Mouse (Mus musculus): Measurements from ENCODE around the gene Ifnl3. TPM values are rescaled to one million over a fixed set of nuclear protein-coding genes. Genes with fewer than 3 reads are reported as not detected.

Ifnl3 gene
- polyA plus RNA-seq, 1 experiment from 2014 or later = not detected

- peaks cover 12% of the 10 kb centered on the region; the same call in 1 of the 2 replicates for H3K36me3 ChIP-seq (ENCODE audit: control insufficient read depth, insufficient read depth, low read length)
- H3K27me3 ChIP-seq (replicated peaks; ENCODE audit: control insufficient read depth, insufficient read depth, low read length) = no peaks in the 10 kb centered on the region
- 81% methylated on average over 5 of the region's 5 CpGs for WGBS
- no peaks in the 10 kb centered on the region for H3K4me1 ChIP-seq (ENCODE audit: control insufficient read depth, insufficient read depth, low read depth, low read length)
- H3K4me2 ChIP-seq (ENCODE audit: low read length) = no peak overlapping the region
- no peaks in the 10 kb centered on the region for H3K9me3 ChIP-seq (ENCODE audit: control insufficient read depth, low read length)
- ATAC-seq = no peak
- no peak overlapping the region; the same call in 1 of the 2 replicates for H3K9ac ChIP-seq (ENCODE audit: low read depth, low read length)
- H3K4me3 ChIP-seq (ENCODE audit: low read length) = no peak overlapping the region
- no peak overlapping the region for H3K27ac ChIP-seq (ENCODE audit: low read depth, low read length)
Measured at GRCm38 (mm10) chr7:28557069-28557468, 34.4 kb downstream of the Ifnl3 start.

GRCm38 (mm10) chr7:28557708-28558107, 35.1 kb downstream of the Ifnl3 start:
- H3K4me3 ChIP-seq (ENCODE audit: low read length) = no peak overlapping the region
- ATAC-seq = no peak
- 79% methylated on average over 6 of the region's 6 CpGs for WGBS
- no peaks in the 10 kb centered on the region for H3K27me3 ChIP-seq (replicated peaks; ENCODE audit: control insufficient read depth, insufficient read depth, low read length)
- H3K36me3 ChIP-seq (ENCODE audit: control insufficient read depth, insufficient read depth, low read length) = peaks cover 12% of the 10 kb centered on the region; the same call in 1 of the 2 replicates
- H3K9me3 ChIP-seq (ENCODE audit: control insufficient read depth, low read length) = no peaks in the 10 kb centered on the region
- H3K4me2 ChIP-seq (ENCODE audit: low read length) = no peak overlapping the region
- no peak overlapping the region for H3K9ac ChIP-seq (ENCODE audit: low read depth, low read length)
- H3K4me1 ChIP-seq (ENCODE audit: control insufficient read depth, insufficient read depth, low read depth, low read length) = no peaks in the 10 kb centered on the region
- no peak overlapping the region for H3K27ac ChIP-seq (ENCODE audit: low read depth, low read length)

- Histone ChIP-seq H3K9me3 (ENCODE audit: control insufficient read depth, low read length) (no peaks in the 10 kb centered on the region), H3K36me3 (ENCODE audit: control insufficient read depth, insufficient read depth, low read length) (peaks cover 14% of the 10 kb centered on the region; the same call in 1 of the 2 replicates), H3K27ac (ENCODE audit: low read depth, low read length) (no peak overlapping the region), H3K4me1 (ENCODE audit: control insufficient read depth, insufficient read depth, low read depth, low read length) (no peaks in the 10 kb centered on the region), H3K4me2 (ENCODE audit: low read length) (no peak overlapping the region), H3K27me3 (replicated peaks; ENCODE audit: control insufficient read depth, insufficient read depth, low read length) (no peaks in the 10 kb centered on the region), H3K4me3 (ENCODE audit: low read length) (no peak overlapping the region), H3K9ac (ENCODE audit: low read depth, low read length) (no peak overlapping the region)
- ATAC-seq = 0 out of 2 replicates have a peak, but pooled peaks have one; percentile 17
- WGBS = 50% methylated on average over 4 of the region's 4 CpGs
Measured at GRCm38 (mm10) chr7:28558486-28558885, 35.9 kb downstream of the Ifnl3 start.

GRCm38 (mm10) chr7:28560856-28561255, 38.2 kb downstream of the Ifnl3 start:
- H3K9ac ChIP-seq (ENCODE audit: low read depth, low read length) = no peak overlapping the region
- H3K4me3 ChIP-seq (ENCODE audit: low read length) = no peak overlapping the region
- no peaks in the 10 kb centered on the region for H3K27me3 ChIP-seq (replicated peaks; ENCODE audit: control insufficient read depth, insufficient read depth, low read length)
- WGBS = 94% methylated on average over 10 of the region's 10 CpGs
- H3K9me3 ChIP-seq (ENCODE audit: control insufficient read depth, low read length) = no peaks in the 10 kb centered on the region
- ATAC-seq = no peak
- peaks cover 20% of the 10 kb centered on the region; the same call in 1 of the 2 replicates for H3K36me3 ChIP-seq (ENCODE audit: control insufficient read depth, insufficient read depth, low read length)
- no peak overlapping the region for H3K27ac ChIP-seq (ENCODE audit: low read depth, low read length)
- H3K4me1 ChIP-seq (ENCODE audit: control insufficient read depth, insufficient read depth, low read depth, low read length) = no peaks in the 10 kb centered on the region
- H3K4me2 ChIP-seq (ENCODE audit: low read length) = no peak overlapping the region

GRCm38 (mm10) chr7:28561967-28562366, 39.3 kb downstream of the Ifnl3 start:
- H3K27me3 ChIP-seq (replicated peaks; ENCODE audit: control insufficient read depth, insufficient read depth, low read length) = no peaks in the 10 kb centered on the region
- no peak overlapping the region for H3K4me2 ChIP-seq (ENCODE audit: low read length)
- H3K4me1 ChIP-seq (ENCODE audit: control insufficient read depth, insufficient read depth, low read depth, low read length) = no peaks in the 10 kb centered on the region
- no peak for ATAC-seq
- no peak overlapping the region for H3K4me3 ChIP-seq (ENCODE audit: low read length)
- peaks cover 20% of the 10 kb centered on the region; the same call in 1 of the 2 replicates for H3K36me3 ChIP-seq (ENCODE audit: control insufficient read depth, insufficient read depth, low read length)
- no peak overlapping the region for H3K27ac ChIP-seq (ENCODE audit: low read depth, low read length)
- H3K9me3 ChIP-seq (ENCODE audit: control insufficient read depth, low read length) = no peaks in the 10 kb centered on the region
- H3K9ac ChIP-seq (ENCODE audit: low read depth, low read length) = no peak overlapping the region
- 89% methylated on average over 11 of the region's 11 CpGs for WGBS

GRCm38 (mm10) chr7:28562371-28562770, 39.7 kb downstream of the Ifnl3 start:
- Histone ChIP-seq H3K27ac (ENCODE audit: low read depth, low read length) (no peak overlapping the region), H3K4me3 (ENCODE audit: low read length) (no peak overlapping the region), H3K4me2 (ENCODE audit: low read length) (no peak overlapping the region), H3K9me3 (ENCODE audit: control insufficient read depth, low read length) (no peaks in the 10 kb centered on the region), H3K4me1 (ENCODE audit: control insufficient read depth, insufficient read depth, low read depth, low read length) (no peaks in the 10 kb centered on the region), H3K27me3 (replicated peaks; ENCODE audit: control insufficient read depth, insufficient read depth, low read length) (no peaks in the 10 kb centered on the region), H3K36me3 (ENCODE audit: control insufficient read depth, insufficient read depth, low read length) (peaks cover 20% of the 10 kb centered on the region; the same call in 1 of the 2 replicates), H3K9ac (ENCODE audit: low read depth, low read length) (no peak overlapping the region)
- WGBS = 93% methylated on average over 13 of the region's 13 CpGs
- ATAC-seq = no peak

- Histone ChIP-seq H3K4me3 (ENCODE audit: low read length) (no peak overlapping the region), H3K36me3 (ENCODE audit: control insufficient read depth, insufficient read depth, low read length) (peaks cover 22% of the 10 kb centered on the region), H3K4me1 (ENCODE audit: control insufficient read depth, insufficient read depth, low read depth, low read length) (no peaks in the 10 kb centered on the region), H3K9me3 (ENCODE audit: control insufficient read depth, low read length) (no peaks in the 10 kb centered on the region), H3K27me3 (replicated peaks; ENCODE audit: control insufficient read depth, insufficient read depth, low read length) (no peaks in the 10 kb centered on the region), H3K4me2 (ENCODE audit: low read length) (no peak overlapping the region), H3K9ac (ENCODE audit: low read depth, low read length) (no peak overlapping the region), H3K27ac (ENCODE audit: low read depth, low read length) (no peak overlapping the region)
- 92% methylated on average over 13 of the region's 13 CpGs for WGBS
- ATAC-seq = no peak
Measured at GRCm38 (mm10) chr7:28562951-28563350, 40.3 kb downstream of the Ifnl3 start.

GRCm38 (mm10) chr7:28565407-28565806, 42.8 kb downstream of the Ifnl3 start:
- H3K27ac ChIP-seq (ENCODE audit: low read depth, low read length) = no peak overlapping the region
- H3K4me2 ChIP-seq (ENCODE audit: low read length) = no peak overlapping the region
- peaks cover 5% of the 10 kb centered on the region for H3K4me1 ChIP-seq (ENCODE audit: control insufficient read depth, insufficient read depth, low read depth, low read length)
- WGBS = 67% methylated on average over 5 of the region's 5 CpGs
- peak overlapping the region; percentile 22; the same call in 1 of the 2 replicates for H3K9ac ChIP-seq (ENCODE audit: low read depth, low read length)
- no peak for ATAC-seq
- H3K27me3 ChIP-seq (replicated peaks; ENCODE audit: control insufficient read depth, insufficient read depth, low read length) = no peaks in the 10 kb centered on the region
- H3K9me3 ChIP-seq (ENCODE audit: control insufficient read depth, low read length) = no peaks in the 10 kb centered on the region
- no peak overlapping the region for H3K4me3 ChIP-seq (ENCODE audit: low read length)
- H3K36me3 ChIP-seq (ENCODE audit: control insufficient read depth, insufficient read depth, low read length) = peaks cover 13% of the 10 kb centered on the region

GRCm38 (mm10) chr7:28567539-28567938, 44.9 kb downstream of the Ifnl3 start:
- no peak for ATAC-seq
- WGBS = 90% methylated on average over 4 of the region's 4 CpGs
- H3K4me3 ChIP-seq (ENCODE audit: low read length) = no peak overlapping the region
- H3K4me2 ChIP-seq (ENCODE audit: low read length) = no peak overlapping the region
- H3K9ac ChIP-seq (ENCODE audit: low read depth, low read length) = no peak overlapping the region
- peaks cover 15% of the 10 kb centered on the region for H3K4me1 ChIP-seq (ENCODE audit: control insufficient read depth, insufficient read depth, low read depth, low read length)
- peaks cover 10% of the 10 kb centered on the region for H3K36me3 ChIP-seq (ENCODE audit: control insufficient read depth, insufficient read depth, low read length)
- no peaks in the 10 kb centered on the region for H3K27me3 ChIP-seq (replicated peaks; ENCODE audit: control insufficient read depth, insufficient read depth, low read length)
- H3K27ac ChIP-seq (ENCODE audit: low read depth, low read length) = no peak overlapping the region
- no peaks in the 10 kb centered on the region for H3K9me3 ChIP-seq (ENCODE audit: control insufficient read depth, low read length)

GRCm38 (mm10) chr7:28568253-28568652, 45.6 kb downstream of the Ifnl3 start:
- Histone ChIP-seq H3K27me3 (replicated peaks; ENCODE audit: control insufficient read depth, insufficient read depth, low read length) (no peaks in the 10 kb centered on the region), H3K4me2 (ENCODE audit: low read length) (no peak overlapping the region), H3K4me1 (ENCODE audit: control insufficient read depth, insufficient read depth, low read depth, low read length) (peaks cover 15% of the 10 kb centered on the region), H3K4me3 (ENCODE audit: low read length) (no peak overlapping the region), H3K9ac (ENCODE audit: low read depth, low read length) (no peak overlapping the region), H3K36me3 (ENCODE audit: control insufficient read depth, insufficient read depth, low read length) (peaks cover 10% of the 10 kb centered on the region), H3K27ac (ENCODE audit: low read depth, low read length) (no peak overlapping the region), H3K9me3 (ENCODE audit: control insufficient read depth, low read length) (no peaks in the 10 kb centered on the region)
- no peak for ATAC-seq
